Mouse (Mus musculus) heart, adult 2 months (tissue): ENCODE measurements at regions not wholly inside any gene's neighbourhood (a gene's known extent, or its start where the extent isn't known, plus 50 kb on each side); places are given as distances from the start of the nearest gene placed in this dataset.

Source experiments
- DNase-seq, 2 experiments: peaks; one replicate each; pipeline ENCODE4 v3.0.0; 2021
- H3K27ac ChIP-seq: fragments of 200-600 bp; 2 replicates; pipeline ENCODE4 v1.8.1; 2022
- H3K27me3 ChIP-seq: fragments of 200-500 bp; 2 replicates; pipeline ENCODE4 v1.6.1; 2012; ENCODE audit warnings: mild to moderate bottlenecking, low read length, inconsistent platforms, mixed read lengths; ENCODE audit not compliant: control insufficient read depth, insufficient read depth
- H3K36me3 ChIP-seq: fragments of 200-500 bp; 2 replicates; pipeline ENCODE4 v1.6.1; 2012; ENCODE audit warnings: low read length, inconsistent platforms; ENCODE audit not compliant: control insufficient read depth, insufficient read depth
- H3K4me1 ChIP-seq: fragments of 200-500 bp; 2 replicates; pipeline ENCODE4 v1.6.1; 2011; ENCODE audit warnings: low read length; ENCODE audit not compliant: control insufficient read depth, insufficient read depth
- H3K4me3 ChIP-seq: fragments of 200-600 bp; 2 replicates; pipeline ENCODE4 v1.8.1; 2022
- H3K79me2 ChIP-seq: fragments of 200-500 bp; replicated peaks from 2 replicates; pipeline ENCODE4 v1.6.1; 2012; ENCODE audit warnings: mild to moderate bottlenecking, inconsistent platforms, low read length, moderate library complexity, mixed read lengths; ENCODE audit not compliant: control insufficient read depth, insufficient read depth
- H3K9ac ChIP-seq: fragments of 200-500 bp; 2 replicates; pipeline ENCODE4 v1.6.1; 2012; ENCODE audit warnings: low read depth, mild to moderate bottlenecking, control low read depth, inconsistent platforms, low read length, mixed read lengths
- CTCF ChIP-seq: fragments of 200-600 bp; IDR thresholded peaks from 2 replicates; pipeline ENCODE4 v1.8.1; 2022; ENCODE audit warnings: antibody characterized with exemption, mild to moderate bottlenecking, moderate library complexity
- EP300 ChIP-seq: fragments of 200-500 bp; IDR thresholded peaks from 2 replicates; pipeline ENCODE4 v1.6.1; 2011; ENCODE audit warnings: low read depth, low read length, control low read depth; ENCODE audit not compliant: insufficient read depth
- POLR2A ChIP-seq: fragments of 200-500 bp; IDR thresholded peaks from 2 replicates; pipeline ENCODE4 v1.6.1; 2011; ENCODE audit warnings: mild to moderate bottlenecking, low read depth, low read length, control low read depth; ENCODE audit not compliant: insufficient read depth
- WGBS: fragments of 180-500 bp; shearing (Covaris S2); methylation state at CpG from one replicate; pipeline ENCODE4 v1.1.7; 2018; 5-methylcytosine and 5-hydroxymethylcytosine counted together
- intact Hi-C: fragments of 180-260 bp; cut with DNase I; formaldehyde crosslinking; loops from one replicate; pipeline ENCODE4 v1.15.1; 2025

- Histone ChIP-seq H3K27me3 (no peaks in the 10 kb centered on the region), H3K9ac (no peak overlapping the region), H3K79me2 (no peaks in the 10 kb centered on the region), H3K4me3 (no peak overlapping the region), H3K36me3 (no peaks in the 10 kb centered on the region), H3K27ac (no peak overlapping the region), H3K4me1 (no peaks in the 10 kb centered on the region)
- no peak for DNase-seq
- TF ChIP-seq POLR2A (no peak), CTCF (no peak), EP300 (no peak)
- 71% methylated on average over 4 of the region's 4 CpGs for WGBS
- intact Hi-C loops = no loop called here
Measured at GRCm38 (mm10) chr16:5668403-5668967, 216.7 kb upstream of the Rbfox1 start.

- Histone ChIP-seq H3K36me3 (no peaks in the 10 kb centered on the region), H3K9ac (no peak overlapping the region), H3K4me1 (no peaks in the 10 kb centered on the region), H3K27ac (no peak overlapping the region), H3K27me3 (no peaks in the 10 kb centered on the region), H3K79me2 (no peaks in the 10 kb centered on the region), H3K4me3 (no peak overlapping the region)
- no peak for DNase-seq
- intact Hi-C loops = no loop called here
- no peak for TF ChIP-seq EP300
- TF ChIP-seq POLR2A = no peak
- no peak for TF ChIP-seq CTCF
- 51% methylated on average over 5 of the region's 5 CpGs for WGBS
Measured at GRCm38 (mm10) chr16:5661918-5662317, 223.2 kb upstream of the Rbfox1 start.

- Histone ChIP-seq H3K4me1 (no peaks in the 10 kb centered on the region), H3K27ac (no peak overlapping the region), H3K36me3 (no peaks in the 10 kb centered on the region), H3K27me3 (no peaks in the 10 kb centered on the region), H3K79me2 (no peaks in the 10 kb centered on the region), H3K4me3 (no peak overlapping the region), H3K9ac (no peak overlapping the region)
- intact Hi-C loops = no loop called here
- no peak for TF ChIP-seq POLR2A
- TF ChIP-seq CTCF = no peak
- no peak for TF ChIP-seq EP300
- WGBS = 38% methylated on average over 1 of the region's 1 CpGs
- DNase-seq = no peak
Measured at GRCm38 (mm10) chr16:5651551-5651950, 233.6 kb upstream of the Rbfox1 start.

DNA sequence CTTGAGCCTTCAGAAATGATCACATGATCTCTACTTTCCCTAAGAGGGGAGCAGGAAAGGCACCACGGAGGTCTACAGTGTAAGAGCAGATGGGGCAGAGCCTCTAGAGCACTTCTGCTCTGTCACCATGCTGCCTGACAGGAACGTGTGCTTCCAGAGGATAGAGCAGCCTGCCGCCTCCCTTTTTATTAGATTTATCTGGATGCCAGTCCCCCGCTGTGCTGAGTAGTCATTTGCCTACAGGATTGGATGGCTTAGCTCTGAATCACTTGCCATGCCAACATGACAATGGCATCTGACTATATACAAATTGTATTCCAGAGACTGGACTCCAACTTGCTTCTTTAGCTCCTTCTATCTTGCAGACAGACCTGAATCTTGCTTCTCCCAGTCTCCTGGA, 234.2 kb upstream of the Rbfox1 start:
- Histone ChIP-seq H3K27me3 (no peaks in the 10 kb centered on the region), H3K79me2 (no peaks in the 10 kb centered on the region), H3K4me1 (no peaks in the 10 kb centered on the region), H3K36me3 (no peaks in the 10 kb centered on the region), H3K9ac (no peak overlapping the region), H3K4me3 (no peak overlapping the region), H3K27ac (no peak overlapping the region)
- intact Hi-C loops = no loop called here
- 59% methylated on average over 4 of the region's 4 CpGs for WGBS
- TF ChIP-seq POLR2A (no peak), EP300 (no peak), CTCF (no peak)
- DNase-seq = no peak

- Histone ChIP-seq H3K36me3 (no peaks in the 10 kb centered on the region), H3K9ac (no peak overlapping the region), H3K4me3 (no peak overlapping the region), H3K27me3 (no peaks in the 10 kb centered on the region), H3K4me1 (no peaks in the 10 kb centered on the region), H3K79me2 (no peaks in the 10 kb centered on the region), H3K27ac (no peak overlapping the region)
- TF ChIP-seq EP300 (no peak), CTCF (no peak), POLR2A (no peak)
- no peak for DNase-seq
- WGBS = 47% methylated on average over 5 of the region's 5 CpGs
- intact Hi-C loops = no loop called here
Measured at GRCm38 (mm10) chr16:5639956-5640355, 245.2 kb upstream of the Rbfox1 start.

DNA sequence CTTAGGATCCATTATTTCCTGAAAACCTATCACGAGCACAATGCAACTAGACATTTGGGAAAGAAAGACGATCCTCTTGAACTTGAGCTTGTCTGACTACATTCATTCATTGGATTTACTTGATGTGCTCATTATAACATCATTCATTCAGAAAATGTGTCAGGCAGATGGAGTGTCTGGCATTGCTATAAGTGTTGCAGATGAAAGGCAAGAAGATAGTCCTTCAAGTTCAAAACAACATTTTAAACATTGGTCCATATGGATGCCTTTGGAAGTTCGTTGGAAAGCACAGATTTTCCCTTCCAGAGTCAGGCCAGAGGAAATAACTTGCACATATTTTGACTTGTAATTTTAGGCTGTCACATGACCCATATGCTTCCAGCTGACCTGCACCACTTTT, 255.2 kb upstream of the Rbfox1 start:
- WGBS = 68% methylated on average over 3 of the region's 3 CpGs
- Histone ChIP-seq H3K27me3 (no peaks in the 10 kb centered on the region), H3K4me3 (no peak overlapping the region), H3K4me1 (no peaks in the 10 kb centered on the region), H3K79me2 (no peaks in the 10 kb centered on the region), H3K36me3 (no peaks in the 10 kb centered on the region), H3K27ac (no peak overlapping the region), H3K9ac (no peak overlapping the region)
- intact Hi-C loops = no loop called here
- no peak for DNase-seq
- no peak for TF ChIP-seq EP300
- TF ChIP-seq CTCF = no peak
- TF ChIP-seq POLR2A = no peak
